Mouse (Mus musculus) midbrain, embryonic 12.5 days (tissue): ENCODE measurements around the gene Dnase1l1. TPM values are rescaled to one million over a fixed set of nuclear protein-coding genes. Genes with fewer than 3 reads are reported as not detected.

Experiments
- ATAC-seq: fragments of 200-750 bp; cut with Nextera tagmentation; 2 replicates; pipeline ENCODE4 v1.8.0; 2017; ENCODE audit warnings: low read depth, moderate TSS enrichment, moderate library complexity; ENCODE audit not compliant: low FRiP score
- H3K27ac ChIP-seq: fragments of 300-500 bp; sonication (generic); replicated peaks from 2 replicates; pipeline ENCODE4 v1.5.1; 2016; ENCODE audit warnings: mild to moderate bottlenecking
- H3K27me3 ChIP-seq: fragments of 300-500 bp; sonication (generic); 2 replicates; pipeline ENCODE4 v1.6.1; 2016; ENCODE audit warnings: mild to moderate bottlenecking
- H3K36me3 ChIP-seq: fragments of 300-500 bp; sonication (generic); 2 replicates; pipeline ENCODE4 v1.6.1; 2016
- H3K4me1 ChIP-seq: fragments of 300-500 bp; sonication (generic); 2 replicates; pipeline ENCODE4 v1.6.1; 2016
- H3K4me2 ChIP-seq: fragments of 300-500 bp; sonication (generic); replicated peaks from 2 replicates; pipeline ENCODE4 v1.6.1; 2016; ENCODE audit warnings: mild to moderate bottlenecking, moderate library complexity
- H3K4me3 ChIP-seq: fragments of 300-500 bp; sonication (generic); 2 replicates; pipeline ENCODE4 v1.5.1; 2016; ENCODE audit warnings: mild to moderate bottlenecking
- H3K9ac ChIP-seq: fragments of 300-500 bp; sonication (generic); replicated peaks from 2 replicates; pipeline ENCODE4 v1.6.1; 2016; ENCODE audit warnings: mild to moderate bottlenecking, moderate library complexity
- H3K9me3 ChIP-seq: fragments of 300-500 bp; sonication (generic); 2 replicates; pipeline ENCODE4 v1.6.1; 2016; ENCODE audit warnings: mild to moderate bottlenecking
- WGBS: fragments of 180-500 bp; shearing (Covaris S2); methylation state at CpG from one replicate; pipeline ENCODE4 v1.1.7; 2016; 5-methylcytosine and 5-hydroxymethylcytosine counted together
- polyA plus RNA-seq: library from polyadenylated mRNA; unstranded; fragments of >200 nt; fragmentation: Nextera tagmentation; extraction: Ambion mirVana; gene quantifications from 2 replicates; pipeline ENCODE4 v1.2.1, GENCODE M21; 2016

The Dnase1l1 gene
- polyA plus RNA-seq, 1 experiment from 2014 or later = 4.6 TPM

- Histone ChIP-seq H3K36me3 (0 out of 2 replicates have a peak, but pooled peaks cover 4% of the 10 kb centered on the region), H3K27ac (no peak overlapping the region), H3K4me2 (no peak overlapping the region), H3K9me3 (no peaks in the 10 kb centered on the region), H3K9ac (no peak overlapping the region), H3K4me3 (no peak overlapping the region), H3K4me1 (0 out of 2 replicates have a peak, but pooled peaks cover 2% of the 10 kb centered on the region), H3K27me3 (no peaks in the 10 kb centered on the region)
- WGBS = 74% methylated on average over 4 of the region's 4 CpGs
- ATAC-seq = no peak
Observed at GRCm38 (mm10) chrX:74293431-74293830, 11.3 kb upstream of the Dnase1l1 start.

GRCm38 (mm10) chrX:74283092-74283437, 928 bp upstream of the Dnase1l1 start:
- H3K4me3 ChIP-seq = peak overlapping the region; percentile 58
- peak overlapping the region; percentile 73 for H3K9ac ChIP-seq
- 47% methylated on average over 5 of the region's 5 CpGs for WGBS
- peak; percentile 61 for ATAC-seq
- H3K9me3 ChIP-seq = no peaks in the 10 kb centered on the region
- H3K4me1 ChIP-seq = peaks cover 16% of the 10 kb centered on the region; the same call in 1 of the 2 replicates
- H3K27me3 ChIP-seq = no peaks in the 10 kb centered on the region
- H3K4me2 ChIP-seq = peak overlapping the region; percentile 63
- H3K36me3 ChIP-seq = no peaks in the 10 kb centered on the region
- H3K27ac ChIP-seq = peak overlapping the region; percentile 60; the same call in 1 of the 2 replicates

GRCm38 (mm10) chrX:74282395-74283091, 406 bp upstream of the Dnase1l1 start:
- Histone ChIP-seq H3K27ac (peak overlapping the region; percentile 60), H3K9ac (peak overlapping the region; percentile 73), H3K4me3 (peak overlapping the region; percentile 58), H3K4me1 (peaks cover 16% of the 10 kb centered on the region; the same call in 1 of the 2 replicates), H3K4me2 (peak overlapping the region; percentile 63), H3K9me3 (no peaks in the 10 kb centered on the region), H3K27me3 (no peaks in the 10 kb centered on the region), H3K36me3 (no peaks in the 10 kb centered on the region)
- WGBS = 23% methylated on average over 39 of the region's 39 CpGs
- peak; percentile 78 for ATAC-seq

- Histone ChIP-seq H3K4me1 (peaks cover 16% of the 10 kb centered on the region; the same call in 1 of the 2 replicates), H3K9me3 (no peaks in the 10 kb centered on the region), H3K4me3 (peak overlapping the region; percentile 58), H3K36me3 (no peaks in the 10 kb centered on the region), H3K27me3 (no peaks in the 10 kb centered on the region), H3K9ac (peak overlapping the region; percentile 50), H3K27ac (no peak overlapping the region), H3K4me2 (peak overlapping the region; percentile 63)
- ATAC-seq = 0 out of 2 replicates have a peak, but pooled peaks have one; percentile 10
- 19% methylated on average over 14 of the region's 14 CpGs for WGBS
Observed at GRCm38 (mm10) chrX:74281041-74281731, 951 bp downstream of the Dnase1l1 start.

- Histone ChIP-seq H3K27ac (no peak overlapping the region), H3K4me1 (peaks cover 7% of the 10 kb centered on the region; the same call in 1 of the 2 replicates), H3K4me3 (no peak overlapping the region), H3K36me3 (no peaks in the 10 kb centered on the region), H3K27me3 (no peaks in the 10 kb centered on the region), H3K9me3 (no peaks in the 10 kb centered on the region), H3K4me2 (no peak overlapping the region), H3K9ac (no peak overlapping the region)
- no peak for ATAC-seq
- 78% methylated on average over 8 of the region's 8 CpGs for WGBS
Observed at GRCm38 (mm10) chrX:74277916-74278315, 4.2 kb downstream of the Dnase1l1 start.

- Histone ChIP-seq H3K4me2 (no peak overlapping the region), H3K9me3 (no peaks in the 10 kb centered on the region), H3K4me1 (0 out of 2 replicates have a peak, but pooled peaks cover 6% of the 10 kb centered on the region), H3K27ac (no peak overlapping the region), H3K27me3 (no peaks in the 10 kb centered on the region), H3K9ac (no peak overlapping the region), H3K36me3 (0 out of 2 replicates have a peak, but pooled peaks cover 3% of the 10 kb centered on the region), H3K4me3 (no peak overlapping the region)
- 36% methylated on average over 10 of the region's 10 CpGs for WGBS
- no peak for ATAC-seq
Observed at GRCm38 (mm10) chrX:74273422-74274322, 8.5 kb downstream of the Dnase1l1 start.

GRCm38 (mm10) chrX:74270902-74271551, 11.1 kb downstream of the Dnase1l1 start:
- Histone ChIP-seq H3K9ac (peak overlapping the region; percentile 77), H3K4me2 (peak overlapping the region; percentile 61), H3K27me3 (no peaks in the 10 kb centered on the region), H3K9me3 (no peaks in the 10 kb centered on the region), H3K4me1 (0 out of 2 replicates have a peak, but pooled peaks cover 6% of the 10 kb centered on the region), H3K4me3 (peak overlapping the region; percentile 60), H3K27ac (peak overlapping the region; percentile 54; the same call in 1 of the 2 replicates), H3K36me3 (0 out of 2 replicates have a peak, but pooled peaks cover 3% of the 10 kb centered on the region)
- WGBS = 19% methylated on average over 27 of the region's 27 CpGs
- ATAC-seq = no peak

GRCm38 (mm10) chrX:74270062-74270901, 11.9 kb downstream of the Dnase1l1 start, which contains the start of gene Rpl10:
TSS of gene Rpl10 (plus strand) at chrX:74270812.
- Histone ChIP-seq H3K4me2 (peak within 1 kb of the TSS; percentile 61), H3K4me1 (0 out of 2 replicates have a peak, but pooled peaks cover 6% of the 10 kb centered on the region), H3K4me3 (peak within 1 kb of the TSS; percentile 60), H3K27ac (peak within 1 kb of the TSS; percentile 92), H3K36me3 (0 out of 2 replicates have a peak, but pooled peaks cover 3% of the 10 kb centered on the region), H3K9me3 (no peaks in the 10 kb centered on the region), H3K9ac (peak within 1 kb of the TSS; percentile 77), H3K27me3 (no peaks in the 10 kb centered on the region)
- ATAC-seq = peak; percentile 96
- WGBS = 19% methylated on average over 42 of the region's 42 CpGs

GRCm38 (mm10) chrX:74269736-74270061, 12.4 kb downstream of the Dnase1l1 start:
- ATAC-seq = no peak
- WGBS = 32% methylated on average over 3 of the region's 3 CpGs
- Histone ChIP-seq H3K4me2 (peak overlapping the region; percentile 49), H3K27me3 (no peaks in the 10 kb centered on the region), H3K9me3 (no peaks in the 10 kb centered on the region), H3K27ac (peak overlapping the region; percentile 92), H3K4me1 (0 out of 2 replicates have a peak, but pooled peaks cover 6% of the 10 kb centered on the region), H3K36me3 (0 out of 2 replicates have a peak, but pooled peaks cover 3% of the 10 kb centered on the region), H3K4me3 (peak overlapping the region; percentile 60), H3K9ac (peak overlapping the region; percentile 58; the same call in 1 of the 2 replicates)

GRCm38 (mm10) chrX:74257746-74258145, 24.4 kb downstream of the Dnase1l1 start:
- WGBS = 94% methylated on average over 3 of the region's 3 CpGs
- Histone ChIP-seq H3K9ac (no peak overlapping the region), H3K27ac (no peak overlapping the region), H3K4me3 (no peak overlapping the region), H3K27me3 (no peaks in the 10 kb centered on the region), H3K4me2 (no peak overlapping the region), H3K4me1 (peaks cover 5% of the 10 kb centered on the region), H3K36me3 (no peaks in the 10 kb centered on the region; the same call in 1 of the 2 replicates), H3K9me3 (no peaks in the 10 kb centered on the region)
- ATAC-seq = no peak
